Comparison of ENCODE assay signal across 1 mouse cellular context in the genomic region with DNA sequence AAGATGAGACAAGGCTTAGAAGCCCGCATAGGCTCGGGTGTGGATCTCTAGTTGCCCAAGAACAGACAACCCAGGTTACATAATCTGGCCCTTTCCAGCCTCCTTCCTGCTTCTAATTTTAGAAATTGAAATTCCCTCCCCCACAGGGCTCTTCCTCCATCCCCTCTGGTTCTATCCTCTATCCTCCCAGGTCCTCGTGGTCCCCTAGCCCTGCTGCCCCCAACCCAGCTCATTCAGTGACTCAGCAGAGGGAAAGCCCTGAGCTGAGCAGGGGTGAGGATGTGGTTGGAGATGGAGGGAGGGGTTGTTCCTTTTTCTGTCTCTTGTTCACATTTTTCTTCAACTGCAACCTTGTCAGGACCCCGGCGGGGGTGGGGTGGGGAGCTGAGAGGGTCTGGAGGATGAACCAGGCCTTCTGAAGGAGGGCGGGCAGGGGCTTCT.
TF ChIP-seq lines count a peak whose summit lies in the region.

No protein-coding gene starts in this region.

TF ChIP-seq in CH12.LX, 34 proteins besides CTCF, POLR2A, EP300 and RAD21:
- 0 out of 2 replicates have a peak, but pooled peaks have one; percentile 10 for TF ChIP-seq MAX (IDR thresholded peaks at IDR 0.05; ENCODE audit: low read length)
- TF ChIP-seq MEF2A (IDR thresholded peaks at IDR 0.05; ENCODE audit: borderline replicate concordance, low read depth, low read length) = peak; percentile 81; the same call in 1 of the 2 replicates
- peak; percentile 44; the same call in 1 of the 2 replicates for TF ChIP-seq TCF12 (IDR thresholded peaks at IDR 0.05; ENCODE audit: low read depth, low read length)
- TF ChIP-seq UBTF (IDR thresholded peaks at IDR 0.05; ENCODE audit: low read depth, low read length) = 0 out of 2 replicates have a peak, but pooled peaks have one; percentile 9
- TF ChIP-seq IRF4 (IDR thresholded peaks at IDR 0.05; ENCODE audit: low read depth, low read length) = no peak; the same call in 1 of the 2 replicates
- TF ChIP-seq ETS1 (conservative IDR thresholded peaks at IDR 0.05; ENCODE audit: low read depth, low read length) = peak; percentile 62
- no peak for TF ChIP-seq SIN3A (IDR thresholded peaks at IDR 0.05; ENCODE audit: low read length)
- peak; percentile 26; the same call in 1 of the 2 replicates for TF ChIP-seq BHLHE40 (IDR thresholded peaks at IDR 0.05; ENCODE audit: low read depth, low read length)
- peak; percentile 46; the same call in 1 of the 2 replicates for TF ChIP-seq MAFK (IDR thresholded peaks at IDR 0.05; ENCODE audit: insufficient replicate concordance, low read length)
- TF ChIP-seq POLR2AphosphoS2 (IDR thresholded peaks at IDR 0.05; ENCODE audit: low read depth, low read length) = no peak
- no peak for TF ChIP-seq RCOR1 (conservative IDR thresholded peaks at IDR 0.05; ENCODE audit: low read depth, low read length)
- TF ChIP-seq MAZ (IDR thresholded peaks at IDR 0.05; ENCODE audit: low read depth, low read length) = peak; percentile 73; the same call in 1 of the 2 replicates
